In the genomic region with DNA sequence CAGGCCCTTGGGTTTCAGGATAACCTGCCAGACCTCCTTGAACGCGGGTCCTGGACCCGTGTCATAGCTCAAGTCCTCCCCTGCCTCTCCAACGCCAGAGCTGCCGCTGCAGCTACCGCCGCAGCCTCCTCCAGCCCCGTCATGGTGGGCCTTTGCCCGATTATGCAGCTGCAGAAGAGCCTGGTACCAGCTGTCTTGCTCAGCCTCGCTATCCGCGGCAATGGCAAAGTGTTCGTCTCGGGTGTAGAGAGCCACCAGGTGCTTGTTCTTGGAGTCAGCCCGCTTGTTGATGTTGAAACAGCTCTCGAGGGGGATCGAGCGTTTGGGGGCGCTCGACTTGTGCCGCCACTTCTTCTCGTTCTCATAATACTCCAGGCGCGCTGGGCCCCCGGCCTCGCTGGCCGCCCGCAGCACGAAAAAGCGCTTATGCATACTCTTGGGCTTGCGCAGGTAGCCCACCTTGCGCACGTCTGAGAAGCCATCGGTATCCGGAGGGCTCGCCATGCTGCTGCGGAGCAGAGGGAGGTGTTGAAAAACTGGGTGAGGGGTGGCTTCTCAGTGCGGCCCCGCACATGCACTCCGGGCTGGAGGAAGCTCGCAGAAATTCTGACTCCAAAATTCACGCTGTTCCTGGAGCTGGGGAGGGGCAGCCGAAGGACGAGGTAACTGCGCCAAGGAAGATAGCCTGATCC, we compare ENCODE assay signal across 8 mouse cellular contexts. TPM values are rescaled to one million over a fixed set of nuclear protein-coding genes. Genes with fewer than 3 reads are reported as not detected.
DNase-seq lines count a peak whose midpoint lies in the region; ATAC-seq and TF ChIP-seq lines count a peak whose summit lies in the region.

No protein-coding gene starts in this region.

- TF ChIP-seq CTCF in cerebellum, adult 2 months (IDR thresholded peaks at IDR 0.05; ENCODE audit: borderline replicate concordance, insufficient read depth, low read depth, low read length): no peak

- peak overlapping the region; percentile 87 for H3K9ac ChIP-seq in hindbrain, embryonic 11.5 days (ENCODE audit: low read depth, low read length)

- ATAC-seq in hindbrain, embryonic 11.5 days (ENCODE audit: low FRiP score): peak; percentile 1; the same call in 1 of the 2 replicates
- no peak for ATAC-seq in inflammation-experienced regulatory T-cells, adult 6 months

- no peak; the same call in 1 of the 2 replicates for TF ChIP-seq POLR2A in cerebellum, adult 2 months (IDR thresholded peaks at IDR 0.05; ENCODE audit: borderline replicate concordance, insufficient read depth, low read length)

- no peaks in the 10 kb centered on the region for H3K27me3 ChIP-seq in cerebellum, adult 2 months (ENCODE audit: control insufficient read depth, insufficient read depth, low read length)
- no peaks in the 10 kb centered on the region for H3K27me3 ChIP-seq in hindbrain, embryonic 11.5 days (ENCODE audit: control insufficient read depth, insufficient read depth, low read length)

- peak overlapping the region; percentile 69 for H3K4me3 ChIP-seq in cerebellum, adult 2 months (replicated peaks; ENCODE audit: insufficient read depth, low read depth, low read length)
- H3K4me3 ChIP-seq in hindbrain, embryonic 11.5 days (ENCODE audit: low read depth, low read length): peak overlapping the region; percentile 77

- H3K4me2 ChIP-seq in hindbrain, embryonic 11.5 days (replicated peaks; ENCODE audit: low read depth, low read length): peak overlapping the region; percentile 92

- H3K27ac ChIP-seq in cerebellum, adult 2 months (ENCODE audit: insufficient read depth, low read length): peak overlapping the region; percentile 79
- H3K27ac ChIP-seq in hindbrain, embryonic 11.5 days (ENCODE audit: low read depth, low read length): peak overlapping the region; percentile 94

- peaks cover 6% of the 10 kb centered on the region; the same call in 1 of the 2 replicates for H3K36me3 ChIP-seq in hindbrain, embryonic 11.5 days (ENCODE audit: control insufficient read depth, insufficient read depth, low read length)

- H3K4me1 ChIP-seq in cerebellum, adult 2 months (ENCODE audit: control insufficient read depth, insufficient read depth, low read length): peaks cover 25% of the 10 kb centered on the region
- 0 out of 2 replicates have a peak, but pooled peaks cover 5% of the 10 kb centered on the region for H3K4me1 ChIP-seq in hindbrain, embryonic 11.5 days (replicated peaks; ENCODE audit: control insufficient read depth, insufficient read depth, low read length)

- DNase-seq in Muller cell, postnatal 12 days (ENCODE audit: inconsistent ontology term): peak; percentile 62
- DNase-seq in cerebellum, adult 2 months: peak; percentile 78 to 79
- DNase-seq in frontal cortex, adult 2 months (ENCODE audit: extremely low spot score in 1 of 2, low spot score in 1 of 2): peak; percentile 63 to 78
- peak; percentile 69 for DNase-seq in hindbrain, embryonic 11.5 days (ENCODE audit: low spot score)
- DNase-seq in layer of hippocampus, postnatal 36 days: peak; percentile 71 to 79
- peak; percentile 65 for DNase-seq in lung, postnatal 36 days
- peak; percentile 82 for DNase-seq in right cerebral cortex, postnatal 25 days

- H3K9me3 ChIP-seq in hindbrain, embryonic 11.5 days (ENCODE audit: control insufficient read depth, low read length): no peaks in the 10 kb centered on the region

- WGBS in cerebellum, adult 2 months: under 1% methylated on average over 45 of the region's 45 CpGs
- WGBS in hindbrain, embryonic 11.5 days: 0% methylated on average over 45 of the region's 45 CpGs

RNA-seq across cellular contexts. Expression of a gene that starts 1.1 kb away (rescaled TPM):
- 10.5 and 10.6 TPM in 2 replicates for polyA plus RNA-seq in cerebellum, adult 2 months (2012; rRNA removed)
- 8.5 and 9.5 TPM in 2 replicates for polyA plus RNA-seq in frontal cortex, adult 2 months (2012; rRNA removed)
- polyA plus RNA-seq in hindbrain, embryonic 11.5 days (2014; fragmentation: Nextera tagmentation; extraction: Ambion mirVana): 7.4 and 8.7 TPM in 2 replicates
- 10 to 100 TPM; 18.2 to 21.4 TPM for total RNA-seq in layer of hippocampus, postnatal 36 days (2021)
- polyA plus RNA-seq in inflammation-experienced regulatory T-cells, adult 6 months (2017; shearing (Covaris generic)): not detected

RNA-seq across cellular contexts. Expression of a gene that starts 26.1 kb away (rescaled TPM):
- polyA plus RNA-seq in cerebellum, adult 2 months (2012; rRNA removed): 10.7 and 11.6 TPM in 2 replicates
- 6.1 and 7.0 TPM in 2 replicates for polyA plus RNA-seq in frontal cortex, adult 2 months (2012; rRNA removed)
- polyA plus RNA-seq in hindbrain, embryonic 11.5 days (2014; fragmentation: Nextera tagmentation; extraction: Ambion mirVana): 7.1 and 7.3 TPM in 2 replicates
- 1 to 10 TPM; 7.7 to 7.8 TPM for total RNA-seq in layer of hippocampus, postnatal 36 days (2021)
- 10 to 100 TPM; 15.3 to 21.5 (median 20.5) TPM for polyA plus RNA-seq in inflammation-experienced regulatory T-cells, adult 6 months (2017; shearing (Covaris generic))

RNA-seq across cellular contexts. Expression of a gene that starts 57.2 kb away (rescaled TPM):
- not detected in 2 replicates for polyA plus RNA-seq in cerebellum, adult 2 months (2012; rRNA removed)
- polyA plus RNA-seq in frontal cortex, adult 2 months (2012; rRNA removed): 0.04 and 0.10 TPM in 2 replicates
- 31.1 and 32.8 TPM in 2 replicates for polyA plus RNA-seq in hindbrain, embryonic 11.5 days (2014; fragmentation: Nextera tagmentation; extraction: Ambion mirVana)
- not detected for total RNA-seq in layer of hippocampus, postnatal 36 days (2021)
- polyA plus RNA-seq in inflammation-experienced regulatory T-cells, adult 6 months (2017; shearing (Covaris generic)): not detected

Comparison
In these comparisons a context has a peak if more than half of its experiments do, and no peak if none do; other contexts are left out.
1. RNA of a gene that starts 57.2 kb away (polyA plus RNA-seq): 31.1 to 32.8 TPM in hindbrain, embryonic 11.5 days; 0.04 to 0.10 TPM in frontal cortex, adult 2 months, not detected in cerebellum, adult 2 months and not detected in inflammation-experienced regulatory T-cells, adult 6 months; every median in the first group is over 10 times any median in the second.
2. Peak in every context shown above with its lines, with median percentiles within 50 percentile points of each other: DNase-seq.